Mouse (Mus musculus) liver, embryonic 12.5 days (tissue): ENCODE data around the gene Hlcs. TPM values are rescaled to one million over a fixed set of nuclear protein-coding genes. Genes with fewer than 3 reads are reported as not detected.

Source experiments
- ATAC-seq: fragments of 200-750 bp; cut with Nextera tagmentation; 2 replicates; pipeline ENCODE4 v1.8.0; 2017; ENCODE audit warnings: moderate number of reproducible peaks, mild to moderate bottlenecking, moderate library complexity
- H3K27ac ChIP-seq: fragments of 300-500 bp; sonication (generic); 2 replicates; pipeline ENCODE4 v1.5.1; 2016; ENCODE audit warnings: mild to moderate bottlenecking
- H3K27me3 ChIP-seq: fragments of 300-500 bp; sonication (generic); replicated peaks from 2 replicates; pipeline ENCODE4 v1.6.1; 2016; ENCODE audit warnings: mild to moderate bottlenecking, moderate library complexity
- H3K36me3 ChIP-seq: fragments of 300-500 bp; sonication (generic); 2 replicates; pipeline ENCODE4 v1.6.1; 2016; ENCODE audit warnings: mild to moderate bottlenecking, moderate library complexity
- H3K4me1 ChIP-seq: fragments of 300-500 bp; sonication (generic); 2 replicates; pipeline ENCODE4 v1.6.1; 2016
- H3K4me2 ChIP-seq: fragments of 300-500 bp; sonication (generic); 2 replicates; pipeline ENCODE4 v1.6.1; 2016; ENCODE audit warnings: mild to moderate bottlenecking, moderate library complexity
- H3K4me3 ChIP-seq: fragments of 300-500 bp; sonication (generic); 2 replicates; pipeline ENCODE4 v1.5.1; 2016; ENCODE audit warnings: mild to moderate bottlenecking, moderate library complexity
- H3K9ac ChIP-seq: fragments of 300-500 bp; sonication (generic); 2 replicates; pipeline ENCODE4 v1.6.1; 2016; ENCODE audit warnings: mild to moderate bottlenecking, moderate library complexity
- H3K9me3 ChIP-seq: fragments of 300-500 bp; sonication (generic); replicated peaks from 2 replicates; pipeline ENCODE4 v1.6.1; 2016; ENCODE audit warnings: mild to moderate bottlenecking, moderate library complexity
- WGBS: fragments of 180-500 bp; shearing (Covaris S2); methylation state at CpG from one replicate; pipeline ENCODE4 v1.1.7; 2016; ENCODE audit not compliant: insufficient replicate concordance; 5-methylcytosine and 5-hydroxymethylcytosine counted together
- polyA plus RNA-seq: library from polyadenylated mRNA; unstranded; fragments of >200 nt; fragmentation: Nextera tagmentation; extraction: Ambion mirVana; gene quantifications from 2 replicates; pipeline ENCODE4 v1.2.1, GENCODE M21; 2016

The Hlcs gene
- polyA plus RNA-seq, 1 experiment from 2014 or later: 4.9 TPM

- Histone ChIP-seq H3K4me3 (no peak overlapping the region; the same call in 1 of the 2 replicates), H3K27me3 (peaks cover 37% of the 10 kb centered on the region), H3K4me1 (peaks cover 6% of the 10 kb centered on the region; the same call in 1 of the 2 replicates), H3K4me2 (peak overlapping the region; percentile 35), H3K36me3 (no peaks in the 10 kb centered on the region), H3K27ac (no peak overlapping the region), H3K9me3 (no peaks in the 10 kb centered on the region), H3K9ac (no peak overlapping the region)
- no peak; the same call in 1 of the 2 replicates for ATAC-seq
- WGBS: 21% methylated on average over 30 of the region's 30 CpGs
Measured at GRCm38 (mm10) chr16:94302274-94303202, 10.8 kb downstream of the Hlcs start.

GRCm38 (mm10) chr16:94301696-94302095 is 11.7 kb downstream of the Hlcs start:
- Histone ChIP-seq H3K9ac (no peak overlapping the region), H3K27me3 (peaks cover 37% of the 10 kb centered on the region), H3K4me1 (peaks cover 6% of the 10 kb centered on the region; the same call in 1 of the 2 replicates), H3K36me3 (no peaks in the 10 kb centered on the region), H3K4me3 (no peak overlapping the region), H3K27ac (no peak overlapping the region), H3K9me3 (no peaks in the 10 kb centered on the region), H3K4me2 (no peak overlapping the region)
- no peak for ATAC-seq
- 72% methylated on average over 5 of the region's 5 CpGs for WGBS

- peaks cover 42% of the 10 kb centered on the region for H3K27me3 ChIP-seq
- no peaks in the 10 kb centered on the region for H3K36me3 ChIP-seq
- no peak overlapping the region for H3K4me3 ChIP-seq
- H3K4me2 ChIP-seq: no peak overlapping the region
- ATAC-seq: no peak
- no peak overlapping the region for H3K9ac ChIP-seq
- H3K4me1 ChIP-seq: peaks cover 6% of the 10 kb centered on the region; the same call in 1 of the 2 replicates
- H3K27ac ChIP-seq: no peak overlapping the region
- WGBS: 70% methylated on average over 4 of the region's 4 CpGs
- no peaks in the 10 kb centered on the region for H3K9me3 ChIP-seq
Measured at GRCm38 (mm10) chr16:94301194-94301593, 12.2 kb downstream of the Hlcs start.

- H3K4me2 ChIP-seq: no peak overlapping the region
- no peak for ATAC-seq
- H3K27me3 ChIP-seq: peaks cover 38% of the 10 kb centered on the region
- no peak overlapping the region for H3K9ac ChIP-seq
- H3K9me3 ChIP-seq: no peaks in the 10 kb centered on the region
- no peak overlapping the region for H3K27ac ChIP-seq
- H3K36me3 ChIP-seq: no peaks in the 10 kb centered on the region
- H3K4me3 ChIP-seq: no peak overlapping the region
- 53% methylated on average over 4 of the region's 4 CpGs for WGBS
- H3K4me1 ChIP-seq: peaks cover 6% of the 10 kb centered on the region
Measured at GRCm38 (mm10) chr16:94299210-94299609, 14.2 kb downstream of the Hlcs start.

- H3K4me1 ChIP-seq: peaks cover 6% of the 10 kb centered on the region
- no peak overlapping the region for H3K4me3 ChIP-seq
- ATAC-seq: no peak
- H3K27ac ChIP-seq: no peak overlapping the region
- H3K4me2 ChIP-seq: no peak overlapping the region
- H3K36me3 ChIP-seq: no peaks in the 10 kb centered on the region
- H3K9me3 ChIP-seq: no peaks in the 10 kb centered on the region
- no peak overlapping the region for H3K9ac ChIP-seq
- H3K27me3 ChIP-seq: peaks cover 33% of the 10 kb centered on the region
- WGBS: 74% methylated on average over 5 of the region's 5 CpGs
Measured at GRCm38 (mm10) chr16:94298081-94298480, 15.3 kb downstream of the Hlcs start.

- Histone ChIP-seq H3K4me3 (no peak overlapping the region), H3K4me1 (peaks cover 26% of the 10 kb centered on the region), H3K9ac (no peak overlapping the region), H3K27ac (no peak overlapping the region), H3K27me3 (peaks cover 23% of the 10 kb centered on the region; the same call in 1 of the 2 replicates), H3K36me3 (no peaks in the 10 kb centered on the region), H3K9me3 (no peaks in the 10 kb centered on the region), H3K4me2 (no peak overlapping the region)
- WGBS: 68% methylated on average over 4 of the region's 4 CpGs
- ATAC-seq: no peak
Measured at GRCm38 (mm10) chr16:94291141-94291540, 22.2 kb downstream of the Hlcs start.

GRCm38 (mm10) chr16:94290073-94290999 is 23.0 kb downstream of the Hlcs start:
- Histone ChIP-seq H3K9ac (peak overlapping the region; percentile 81), H3K4me1 (peaks cover 26% of the 10 kb centered on the region), H3K27me3 (peaks cover 19% of the 10 kb centered on the region; the same call in 1 of the 2 replicates), H3K4me3 (peak overlapping the region; percentile 85), H3K4me2 (peak overlapping the region; percentile 97), H3K9me3 (no peaks in the 10 kb centered on the region), H3K36me3 (no peaks in the 10 kb centered on the region), H3K27ac (peak overlapping the region; percentile 24; the same call in 1 of the 2 replicates)
- ATAC-seq: peak; percentile 88
- 6% methylated on average over 45 of the region's 52 CpGs for WGBS

- Histone ChIP-seq H3K27ac (0 out of 2 replicates have a peak overlapping the region, but pooled peaks have one; percentile 24), H3K9ac (peak overlapping the region; percentile 81), H3K4me1 (peaks cover 26% of the 10 kb centered on the region), H3K4me2 (peak overlapping the region; percentile 97), H3K36me3 (no peaks in the 10 kb centered on the region), H3K4me3 (peak overlapping the region; percentile 85), H3K9me3 (no peaks in the 10 kb centered on the region), H3K27me3 (peaks cover 19% of the 10 kb centered on the region; the same call in 1 of the 2 replicates)
- ATAC-seq: peak; percentile 23
- WGBS: 16% methylated on average over 34 of the region's 39 CpGs
Measured at GRCm38 (mm10) chr16:94289138-94290072, 24.0 kb downstream of the Hlcs start.

- Histone ChIP-seq H3K36me3 (peaks cover 2% of the 10 kb centered on the region), H3K9ac (no peak overlapping the region), H3K9me3 (no peaks in the 10 kb centered on the region), H3K27me3 (0 out of 2 replicates have a peak, but pooled peaks cover 13% of the 10 kb centered on the region), H3K4me2 (no peak overlapping the region), H3K27ac (no peak overlapping the region), H3K4me1 (peaks cover 26% of the 10 kb centered on the region), H3K4me3 (no peak overlapping the region)
- ATAC-seq: no peak
- 45% methylated on average over 9 of the region's 9 CpGs for WGBS
Measured at GRCm38 (mm10) chr16:94287826-94288225, 25.5 kb downstream of the Hlcs start.

- ATAC-seq: no peak
- 64% methylated on average over 3 of the region's 3 CpGs for WGBS
Measured at GRCm38 (mm10) chr16:94283972-94284371, 29.4 kb downstream of the Hlcs start.

GRCm38 (mm10) chr16:94270826-94271225 is 42.5 kb downstream of the Hlcs start:
- no peak overlapping the region for H3K27ac ChIP-seq
- no peaks in the 10 kb centered on the region for H3K27me3 ChIP-seq
- no peak overlapping the region for H3K4me3 ChIP-seq
- peaks cover 19% of the 10 kb centered on the region for H3K36me3 ChIP-seq
- no peaks in the 10 kb centered on the region for H3K9me3 ChIP-seq
- WGBS: 78% methylated on average over 6 of the region's 6 CpGs
- no peaks in the 10 kb centered on the region for H3K4me1 ChIP-seq
- H3K9ac ChIP-seq: no peak overlapping the region
- ATAC-seq: no peak
- H3K4me2 ChIP-seq: no peak overlapping the region

More at GRCm38 (mm10) chr16:94283972-94284371, 29.4 kb downstream of the Hlcs start:
- Histone ChIP-seq H3K9me3 (no peaks in the 10 kb centered on the region), H3K4me2 (no peak overlapping the region), H3K27ac (no peak overlapping the region), H3K9ac (no peak overlapping the region), H3K36me3 (peaks cover 14% of the 10 kb centered on the region), H3K27me3 (no peaks in the 10 kb centered on the region), H3K4me1 (peaks cover 9% of the 10 kb centered on the region), H3K4me3 (no peak overlapping the region)
